19 mouse cellular contexts compared by ENCODE assay signal in the genomic region with DNA sequence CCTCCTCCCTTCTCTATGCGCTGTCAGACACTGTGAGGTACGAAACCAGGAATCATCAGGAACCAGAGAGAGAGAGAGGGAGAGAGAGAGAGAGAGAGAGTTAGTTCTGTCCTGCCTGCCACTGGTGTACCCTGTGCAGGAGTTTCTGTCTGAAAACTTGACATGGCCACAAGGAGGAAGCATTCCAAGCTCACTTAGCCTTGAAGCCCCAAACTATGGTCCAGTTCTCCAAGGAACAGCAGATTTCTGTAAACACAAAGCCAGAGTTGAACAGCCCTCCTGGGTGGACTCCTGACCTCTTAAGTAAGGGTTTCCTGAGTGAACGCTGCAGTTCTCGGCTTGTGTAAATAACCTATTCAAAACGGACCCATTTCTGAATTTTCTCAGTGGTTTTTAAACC. TPM values are rescaled to one million over a fixed set of nuclear protein-coding genes. Genes with fewer than 3 reads are reported as not detected.
DNase-seq lines count a peak whose midpoint lies in the region; ATAC-seq lines count a peak whose summit lies in the region.
"Had no signal": no experiment of that assay in that cellular context is flagged by ENCODE, and none has a peak within 500 bp of the region (broad histone marks: within the 10 kb centered on the region; RNA-seq: fewer than 3 reads in every experiment).

No protein-coding gene starts in this region.

- WGBS in hindbrain, embryonic 10.5 days, result 65% methylated on average over 5 of the region's 5 CpGs
- WGBS in hindbrain, embryonic 16.5 days, result 65% methylated on average over 5 of the region's 5 CpGs
- WGBS in liver, embryonic 16.5 days (ENCODE audit: insufficient replicate concordance), result 38% methylated on average over 5 of the region's 5 CpGs
- WGBS in intestine, embryonic 15.5 days, result 21% methylated on average over 5 of the region's 5 CpGs

- no peak overlapping the region for H3K4me3 ChIP-seq in hindbrain, embryonic 10.5 days
- no peak overlapping the region for H3K4me3 ChIP-seq in hindbrain, embryonic 16.5 days (ENCODE audit: low read length)
- no peak overlapping the region for H3K4me3 ChIP-seq in liver, embryonic 16.5 days (ENCODE audit: low read depth, low read length)
- H3K4me3 ChIP-seq in intestine, embryonic 15.5 days (replicated peaks), result no peak overlapping the region
- H3K4me3 ChIP-seq: heart, embryonic 13.5 days; kidney, embryonic 15.5 days; myocyte had no signal

- ATAC-seq in hindbrain, embryonic 16.5 days, result no peak
- ATAC-seq in liver, embryonic 16.5 days (ENCODE audit: low read depth), result no peak
- ATAC-seq in intestine, embryonic 15.5 days, result peak; percentile 78

- H3K27me3 ChIP-seq in hindbrain, embryonic 10.5 days (ENCODE audit: insufficient read depth, poor library complexity, severe bottlenecking), result no peaks in the 10 kb centered on the region
- H3K27me3 ChIP-seq in hindbrain, embryonic 16.5 days (replicated peaks; ENCODE audit: control insufficient read depth, insufficient read depth, low read length), result no peaks in the 10 kb centered on the region
- H3K27me3 ChIP-seq in liver, embryonic 16.5 days (ENCODE audit: control insufficient read depth, insufficient read depth, low read depth, low read length), result no peaks in the 10 kb centered on the region
- H3K27me3 ChIP-seq in intestine, embryonic 15.5 days (replicated peaks), result no peaks in the 10 kb centered on the region
- H3K27me3 ChIP-seq: heart, embryonic 13.5 days; kidney, embryonic 15.5 days had no signal

- DNase-seq in hindbrain, embryonic 10.5 days (ENCODE audit: low spot score), result no peak
- no peak for DNase-seq in liver
- peak; percentile 49 for DNase-seq in lung, postnatal 36 days
- DNase-seq in right cerebral cortex, postnatal 25 days, result no peak
- DNase-seq in cerebellum, adult 11 months, result no peak
- DNase-seq: adrenal gland, adult 8-10 months; cerebellum, adult 9-10 months; gastrocnemius, postnatal 36 days; left cerebral cortex, postnatal 4 days; spleen, adult 18-20 months; thymus, postnatal 14 days had no signal

- 0 out of 2 replicates have a peak, but pooled peaks cover 7% of the 10 kb centered on the region for H3K4me1 ChIP-seq in hindbrain, embryonic 10.5 days (replicated peaks)
- H3K4me1 ChIP-seq in hindbrain, embryonic 16.5 days (ENCODE audit: control insufficient read depth, insufficient read depth, low read depth, low read length), result no peaks in the 10 kb centered on the region
- H3K4me1 ChIP-seq in liver, embryonic 16.5 days (ENCODE audit: control insufficient read depth, low read depth, low read length), result no peaks in the 10 kb centered on the region
- peaks cover 9% of the 10 kb centered on the region for H3K4me1 ChIP-seq in intestine, embryonic 15.5 days (replicated peaks)

- H3K27ac ChIP-seq in hindbrain, embryonic 10.5 days, result peak overlapping the region; percentile 6; the same call in 1 of the 2 replicates
- no peak overlapping the region for H3K27ac ChIP-seq in hindbrain, embryonic 16.5 days (ENCODE audit: low read depth, low read length)
- H3K27ac ChIP-seq in liver, embryonic 16.5 days (ENCODE audit: low read length), result no peak overlapping the region
- no peak overlapping the region for H3K27ac ChIP-seq in intestine, embryonic 15.5 days
- H3K27ac ChIP-seq: heart, embryonic 13.5 days; kidney, embryonic 15.5 days; liver, embryonic 14.5 days had no signal

- H3K9me3 ChIP-seq in hindbrain, embryonic 10.5 days, result no peaks in the 10 kb centered on the region
- H3K9me3 ChIP-seq in hindbrain, embryonic 16.5 days (ENCODE audit: control insufficient read depth, low read length), result no peaks in the 10 kb centered on the region
- no peaks in the 10 kb centered on the region for H3K9me3 ChIP-seq in liver, embryonic 16.5 days (replicated peaks; ENCODE audit: control insufficient read depth, low read length)
- no peaks in the 10 kb centered on the region for H3K9me3 ChIP-seq in intestine, embryonic 15.5 days
- H3K9me3 ChIP-seq: heart, embryonic 13.5 days; kidney, embryonic 15.5 days had no signal

- no peak overlapping the region for H3K4me2 ChIP-seq in hindbrain, embryonic 16.5 days (ENCODE audit: low read length)
- H3K4me2 ChIP-seq in liver, embryonic 16.5 days (ENCODE audit: low read depth, low read length), result 0 out of 2 replicates have a peak overlapping the region, but pooled peaks have one; percentile 1
- H3K4me2 ChIP-seq in intestine, embryonic 15.5 days (replicated peaks), result peak overlapping the region; percentile 17; the same call in 1 of the 2 replicates
- H3K4me2 ChIP-seq: heart, embryonic 13.5 days; kidney, embryonic 15.5 days had no signal

- H3K36me3 ChIP-seq in hindbrain, embryonic 10.5 days, result no peaks in the 10 kb centered on the region
- H3K36me3 ChIP-seq in hindbrain, embryonic 16.5 days (ENCODE audit: control insufficient read depth, insufficient read depth, low read length), result no peaks in the 10 kb centered on the region
- no peaks in the 10 kb centered on the region for H3K36me3 ChIP-seq in liver, embryonic 16.5 days (ENCODE audit: control insufficient read depth, insufficient read depth)
- no peaks in the 10 kb centered on the region for H3K36me3 ChIP-seq in intestine, embryonic 15.5 days
- H3K36me3 ChIP-seq: G1E; heart, embryonic 13.5 days; kidney, embryonic 15.5 days had no signal

- H3K9ac ChIP-seq in hindbrain, embryonic 16.5 days (ENCODE audit: low read depth, low read length), result no peak overlapping the region
- H3K9ac ChIP-seq in liver, embryonic 16.5 days (ENCODE audit: low read depth, low read length), result no peak overlapping the region
- no peak overlapping the region for H3K9ac ChIP-seq in intestine, embryonic 15.5 days
- H3K9ac ChIP-seq: heart, embryonic 13.5 days; kidney, embryonic 15.5 days; liver, embryonic 14.5 days had no signal

RNA-seq across cellular contexts. Expression of a gene that starts 40.2 kb away (rescaled TPM):
- polyA plus RNA-seq in hindbrain, embryonic 10.5 days (2016; fragmentation: Nextera tagmentation; extraction: Ambion mirVana), result 81.0 and 96.2 TPM in 2 replicates
- 26.4 and 31.3 TPM in 2 replicates for polyA plus RNA-seq in hindbrain, embryonic 16.5 days (2015; fragmentation: Nextera tagmentation; extraction: Ambion mirVana)
- 29.6 and 39.1 TPM in 2 replicates for polyA plus RNA-seq in liver, embryonic 16.5 days (2015; fragmentation: Nextera tagmentation; extraction: Ambion mirVana)
- 60.5 and 65.2 TPM in 2 replicates for polyA plus RNA-seq in intestine, embryonic 15.5 days (2015; fragmentation: Nextera tagmentation; extraction: Ambion mirVana)

RNA-seq across cellular contexts. Expression of a gene that starts 51.0 kb away (rescaled TPM):
- 1.9 and 3.0 TPM in 2 replicates for polyA plus RNA-seq in hindbrain, embryonic 10.5 days (2016; fragmentation: Nextera tagmentation; extraction: Ambion mirVana)
- 0.74 and 0.98 TPM in 2 replicates for polyA plus RNA-seq in hindbrain, embryonic 16.5 days (2015; fragmentation: Nextera tagmentation; extraction: Ambion mirVana)
- polyA plus RNA-seq in liver, embryonic 16.5 days (2015; fragmentation: Nextera tagmentation; extraction: Ambion mirVana), result 24.2 and 25.0 TPM in 2 replicates
- polyA plus RNA-seq in intestine, embryonic 15.5 days (2015; fragmentation: Nextera tagmentation; extraction: Ambion mirVana), result 0.40 and 3.4 TPM in 2 replicates
- polyA plus RNA-seq: G1E, myocyte had no signal
